Mouse (Mus musculus) thymus, adult 18-20 months (tissue): Measurements from ENCODE around the gene Gm21497.
"Not testable (repeated sequence)": the region's sequence is repeated elsewhere in the genome, so short reads cannot be mapped to it uniquely, and the experiment has no call there.

ENCODE experiments used
- DNase-seq, 2 experiments: peaks; one replicate each; pipeline ENCODE4 v3.0.0; 2022; ENCODE audit warnings: mixed read lengths in 2 of 2

Gene Gm21497

DNA sequence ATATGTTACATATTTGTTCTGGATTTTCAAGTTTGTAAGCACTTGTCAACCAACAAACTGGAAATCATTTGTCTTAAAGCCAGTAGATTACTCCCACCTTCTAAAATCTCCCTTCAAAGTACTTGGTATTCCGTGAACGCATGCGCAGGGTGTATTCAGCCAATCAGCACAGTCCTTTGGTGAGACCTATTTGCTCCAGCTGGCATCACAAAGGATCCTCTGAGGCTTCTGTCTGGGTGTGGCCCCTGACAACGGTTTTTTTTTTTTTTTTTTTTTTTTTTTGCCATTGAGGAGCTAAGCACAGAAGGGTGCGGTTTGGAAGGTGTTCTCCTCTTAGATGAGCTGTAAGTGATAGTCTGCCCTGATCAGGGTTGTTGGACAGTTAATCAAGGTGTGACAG is at the start of gene Gm21497:
TSS of gene Gm21497 (plus strand) at position 301 of the 400 bp plus-strand sequence.
- not testable (repeated sequence) for DNase-seq
